Mouse (Mus musculus): ENCODE measurements around the gene Mrnip.

DNA sequence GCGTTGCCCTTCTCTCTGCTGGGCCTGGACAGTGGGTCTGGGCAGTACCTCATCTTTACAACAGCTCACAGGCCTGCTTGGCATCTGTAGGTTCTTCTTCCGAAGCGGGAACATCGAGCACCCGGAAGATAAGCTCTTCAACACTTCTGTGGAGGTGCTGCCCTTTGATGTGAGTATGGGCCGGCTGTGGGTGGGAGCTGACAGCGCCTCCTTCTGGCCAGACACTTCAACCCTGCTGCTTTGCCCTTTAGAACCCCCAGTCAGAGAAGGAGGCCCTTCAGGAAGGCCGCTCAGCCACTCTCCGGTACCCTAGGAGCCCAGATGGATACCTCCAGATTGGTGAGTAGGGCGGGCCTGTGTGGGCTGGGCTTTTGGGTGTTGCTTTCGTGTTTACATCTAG is 59.7 kb downstream of the Mrnip start:
- peak; percentile 64 for TF ChIP-seq CTCF (conservative IDR thresholded peaks at IDR 0.05; ENCODE audit: low read length)
- TF ChIP-seq POU5F1 (IDR thresholded peaks at IDR 0.05; ENCODE audit: borderline replicate concordance, low read length): no peak
- no peak for TF ChIP-seq NANOG (IDR thresholded peaks at IDR 0.05; ENCODE audit: borderline replicate concordance, low read length)
